Mouse (Mus musculus): ENCODE measurements around the gene Sox15. TPM values are rescaled to one million over a fixed set of nuclear protein-coding genes. Genes with fewer than 3 reads are reported as not detected.

Gene Sox15
- total RNA-seq, 2 experiments from 2014 or later = not detected

DNA sequence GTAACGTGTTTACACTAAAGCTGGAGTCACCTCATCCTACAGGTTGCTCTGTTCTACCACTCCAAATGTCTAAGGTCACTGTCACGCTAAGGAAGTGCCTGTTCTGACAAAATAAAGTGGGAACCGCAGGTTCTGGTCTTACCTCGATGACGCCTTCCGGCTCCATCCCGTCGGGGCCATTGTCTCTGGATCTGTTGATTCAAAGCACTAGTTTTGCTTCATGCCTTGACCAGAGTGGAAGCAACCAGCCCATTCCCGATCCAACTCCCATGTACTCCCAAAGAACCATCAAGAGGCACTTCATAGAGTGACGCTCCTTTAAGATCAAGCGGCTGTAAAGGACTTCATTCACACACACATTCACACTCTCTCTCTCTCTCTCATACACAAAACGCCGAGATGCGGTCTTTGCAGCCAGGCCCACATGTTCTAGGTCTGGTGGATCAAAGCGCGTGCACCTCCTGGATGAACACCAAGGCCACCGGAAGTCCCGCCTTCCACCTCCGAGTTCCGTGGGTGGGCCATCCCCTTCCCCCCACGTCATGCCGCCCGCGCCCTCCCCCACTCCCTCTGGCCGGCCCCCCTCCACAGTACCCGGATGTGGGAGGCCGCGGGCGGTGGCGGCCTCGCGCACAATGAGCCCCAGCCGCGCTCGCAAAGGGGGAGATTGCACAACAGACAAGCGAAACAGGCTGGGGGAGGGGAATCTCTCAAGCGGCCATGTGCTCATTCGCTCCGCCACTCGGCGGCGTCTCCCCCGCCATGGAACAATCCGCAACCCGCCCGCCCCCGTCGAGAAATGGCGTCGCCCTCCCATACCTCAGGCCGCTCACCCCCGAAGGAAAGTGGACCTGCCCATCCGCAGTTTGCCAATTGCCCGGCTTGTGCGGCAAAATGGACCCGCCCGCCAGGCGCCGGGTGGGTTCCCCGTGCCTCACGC lies 15.9 kb downstream of the Sox15 start:
- peak; percentile 72 for ATAC-seq (replicated peaks; ENCODE audit: low FRiP score, poor library complexity, severe bottlenecking)

DNA sequence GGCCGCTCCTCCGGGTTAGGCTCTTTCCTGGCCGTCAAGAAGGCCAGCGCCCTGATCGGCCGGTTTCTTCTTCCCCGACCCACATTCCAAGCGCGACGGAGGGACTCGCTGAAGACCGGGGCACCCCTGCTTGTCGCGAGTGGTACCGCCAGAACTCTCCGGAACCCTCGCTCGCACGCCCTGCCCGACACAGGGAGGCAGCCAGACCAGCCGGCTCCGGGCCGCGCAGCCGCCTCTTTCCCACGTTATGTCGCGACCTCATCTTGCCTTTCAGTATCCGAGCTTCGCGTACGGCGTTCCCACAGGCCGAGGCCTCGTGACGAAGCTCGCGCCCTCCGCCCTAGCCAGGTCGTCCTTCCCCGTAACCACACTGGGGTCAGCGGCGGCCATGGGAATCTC lies 16.6 kb downstream of the Sox15 start:
- ATAC-seq (replicated peaks; ENCODE audit: low FRiP score, poor library complexity, severe bottlenecking) = peak; percentile 7

DNA sequence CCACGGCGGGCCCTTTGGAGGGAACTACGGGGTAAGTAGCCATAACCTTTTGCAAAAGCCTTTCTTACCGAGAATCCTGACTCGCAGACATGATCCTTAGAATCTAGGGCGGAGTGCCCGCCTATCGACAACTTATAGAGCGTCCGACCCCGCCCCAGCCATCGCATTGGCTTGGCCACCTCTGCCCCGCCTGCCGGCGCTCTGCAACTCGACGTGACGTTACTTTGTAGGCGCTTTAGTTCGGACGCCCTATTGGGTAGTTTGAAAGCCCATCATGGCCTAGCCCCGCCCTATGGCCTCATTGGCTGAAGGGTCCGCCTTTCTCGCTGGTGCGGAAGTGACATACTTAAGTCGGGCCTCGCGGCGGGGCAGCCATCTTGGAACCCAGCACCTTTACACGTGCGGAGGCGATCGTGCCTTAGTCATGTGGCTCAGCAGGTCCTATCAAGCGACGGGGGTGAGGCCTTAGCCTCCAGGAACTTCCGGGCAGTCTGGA lies 17.1 kb downstream of the Sox15 start, which contains the start of gene Eif4a1:
TSS of gene Eif4a1 (minus strand) at position 213 of the 496 bp plus-strand sequence.
- ATAC-seq (replicated peaks; ENCODE audit: low FRiP score, poor library complexity, severe bottlenecking) = peak; percentile 90

DNA sequence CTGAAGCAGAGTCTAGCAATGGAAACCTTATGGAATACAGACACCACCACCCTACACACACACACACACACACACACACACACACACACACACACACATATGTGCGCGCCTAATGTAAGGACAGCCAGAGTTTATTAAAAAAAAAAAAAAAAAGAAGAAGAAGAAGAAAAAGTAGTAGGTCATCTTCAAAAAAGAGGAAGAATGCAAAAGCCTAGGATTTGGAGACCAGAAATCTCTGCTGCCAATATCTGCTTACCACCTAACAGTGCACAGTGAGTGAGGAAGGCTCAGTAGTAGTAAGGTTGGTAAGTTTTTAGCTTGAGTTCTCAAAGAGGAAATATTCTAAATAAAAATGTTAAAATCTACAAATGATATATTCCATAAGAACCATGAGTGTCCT lies 24.0 kb downstream of the Sox15 start:
- no peak for ATAC-seq (replicated peaks; ENCODE audit: low FRiP score, poor library complexity, severe bottlenecking)

DNA sequence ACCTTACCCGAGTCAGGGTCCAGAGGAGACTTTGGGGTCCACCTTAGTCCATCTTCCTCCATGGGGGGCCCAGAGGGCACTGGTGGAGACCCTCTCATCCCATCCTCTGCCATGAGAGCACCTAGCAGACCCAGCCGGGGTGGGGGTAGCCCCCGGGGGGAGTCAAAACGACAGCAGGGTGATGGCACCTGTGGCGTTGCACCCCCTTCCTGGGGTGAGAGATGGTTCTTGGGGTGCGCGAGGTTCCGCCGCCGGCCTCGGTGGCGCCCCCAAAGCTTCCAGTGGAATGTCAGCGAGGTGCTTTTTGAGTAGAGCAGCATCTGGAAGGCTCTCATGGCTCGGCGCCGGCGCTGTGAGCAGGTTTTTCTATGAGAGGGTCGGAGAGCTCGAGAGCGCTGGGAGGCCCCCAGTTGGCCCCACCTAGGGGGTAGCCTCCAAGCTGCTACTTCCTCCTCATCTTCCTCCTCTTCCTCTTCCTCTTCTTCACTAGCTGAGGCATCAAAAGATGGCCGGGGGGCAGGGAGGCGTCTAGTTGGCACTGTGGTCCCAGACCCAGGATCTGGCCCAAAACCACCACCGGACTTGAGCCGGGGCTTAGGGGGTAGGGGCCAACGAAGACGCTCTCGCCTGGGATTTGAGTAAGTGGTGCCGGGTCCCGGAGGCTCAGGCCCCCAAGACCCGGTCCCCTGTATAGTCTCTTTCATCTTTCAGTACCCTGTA lies 25.2 kb downstream of the Sox15 start:
- no peak for ATAC-seq (replicated peaks; ENCODE audit: low FRiP score, poor library complexity, severe bottlenecking)

DNA sequence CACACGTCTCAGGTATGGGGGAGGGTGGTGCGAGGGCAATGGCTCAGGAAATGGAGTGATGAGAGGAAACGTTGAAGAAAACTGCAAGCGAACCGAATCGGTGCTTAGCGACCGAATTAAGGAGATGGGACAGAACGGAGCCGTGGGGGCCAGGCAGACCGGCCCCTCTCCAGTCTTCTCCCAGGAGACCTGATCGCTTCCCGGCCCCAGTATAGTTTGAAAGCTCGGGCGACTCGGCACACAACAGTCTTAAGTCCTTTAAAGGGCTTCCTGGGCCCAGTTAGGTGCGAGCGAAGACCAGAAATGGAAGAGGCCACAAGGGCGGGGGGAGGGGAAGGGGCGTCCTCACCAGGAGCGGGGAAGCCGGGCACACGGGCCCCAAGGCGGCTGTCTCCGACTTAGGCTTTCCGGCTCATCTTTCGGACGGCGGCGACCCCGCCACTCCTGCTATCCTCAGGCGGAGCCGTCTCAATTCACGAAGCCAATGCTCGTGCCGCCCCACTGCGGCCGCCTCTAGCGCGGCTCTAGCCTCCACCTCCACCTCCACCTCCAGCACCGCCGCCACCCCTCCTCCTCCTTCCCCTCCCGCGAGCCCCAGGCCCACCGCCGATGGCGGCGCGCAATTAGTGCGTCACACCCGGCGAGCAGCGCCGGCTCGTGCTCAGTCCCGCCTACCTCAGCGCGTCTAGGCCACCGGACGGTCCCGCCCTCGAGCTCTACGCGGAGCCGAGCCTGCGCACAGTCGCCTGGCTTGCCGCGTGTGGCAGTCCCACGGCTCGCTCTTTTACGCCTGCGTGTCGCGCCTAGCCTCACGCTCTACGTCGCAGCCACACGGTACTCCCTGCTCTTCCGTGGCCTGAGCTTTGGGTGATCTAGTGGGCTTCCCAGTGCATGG lies 26.4 kb downstream of the Sox15 start, which contains the start of gene Senp3:
TSS of gene Senp3 (minus strand) at position 771 of the 895 bp plus-strand sequence.
- peak; percentile 89 for ATAC-seq (replicated peaks; ENCODE audit: low FRiP score, poor library complexity, severe bottlenecking)

DNA sequence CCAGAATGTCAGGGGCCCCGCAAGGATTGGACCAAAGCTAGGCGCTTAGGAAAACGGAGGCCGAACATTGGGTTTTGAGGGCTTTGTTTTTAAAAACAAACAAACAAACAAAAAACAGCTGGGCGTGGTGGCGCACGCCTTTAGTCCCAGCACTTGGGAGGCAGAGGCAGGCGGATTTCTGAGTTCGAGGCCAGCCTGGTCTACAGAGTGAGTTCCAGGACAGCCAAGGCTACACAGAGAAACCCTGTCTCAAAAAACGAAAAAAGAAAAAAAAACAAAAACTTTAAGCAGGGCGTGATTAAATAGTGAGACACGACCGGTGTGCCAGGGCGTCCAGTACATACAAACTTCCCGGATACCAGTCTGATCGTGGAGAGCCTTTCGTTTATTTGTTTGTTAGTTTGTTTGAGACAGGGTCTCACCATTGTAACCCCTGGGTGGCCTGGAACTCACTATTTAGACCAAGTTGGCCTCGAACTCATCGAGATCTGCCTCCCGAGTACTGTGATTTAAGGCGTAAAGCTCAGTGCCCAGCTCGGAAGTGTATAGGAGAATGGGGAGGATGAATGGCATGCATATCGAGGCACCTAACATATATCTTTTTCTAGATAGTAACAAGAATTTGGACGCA lies 27.2 kb downstream of the Sox15 start:
- 0 out of 2 replicates have a peak, but pooled peaks have one; percentile 3 for ATAC-seq (replicated peaks; ENCODE audit: low FRiP score, poor library complexity, severe bottlenecking)

DNA sequence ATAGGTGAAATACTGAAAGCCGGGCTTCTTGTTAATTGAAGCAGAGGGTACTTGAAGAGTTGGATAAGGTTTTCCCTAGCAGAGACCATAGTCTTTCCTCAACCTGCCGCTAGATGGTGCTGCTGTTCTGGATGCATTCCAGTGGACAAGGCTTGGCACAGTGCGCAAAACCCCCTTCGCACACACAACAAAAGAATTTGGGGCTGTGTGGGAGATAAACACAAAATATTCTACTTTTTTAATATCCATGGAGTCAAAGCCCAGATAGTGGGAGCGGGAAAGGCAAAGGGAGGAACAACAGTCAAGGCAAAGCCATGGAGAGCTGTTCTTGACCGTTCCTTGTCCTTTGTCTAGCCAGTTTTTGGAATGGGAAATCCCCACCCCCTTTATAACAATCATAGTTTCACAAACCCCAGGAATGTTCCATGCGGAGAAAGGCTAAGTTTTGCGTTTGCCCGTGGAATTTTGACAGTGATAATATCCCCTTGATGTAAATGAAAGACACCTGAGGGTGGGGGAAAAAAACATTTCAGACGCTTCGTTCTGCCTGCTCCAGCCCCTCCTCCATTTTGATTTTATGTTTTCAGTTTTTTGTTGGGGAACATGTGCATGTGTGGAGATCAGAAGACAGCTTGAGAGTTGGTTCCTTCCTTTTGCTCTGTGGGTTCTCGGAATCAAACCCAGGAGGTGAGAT lies 27.9 kb downstream of the Sox15 start:
- ATAC-seq (replicated peaks; ENCODE audit: low FRiP score, poor library complexity, severe bottlenecking) = peak; percentile 74

DNA sequence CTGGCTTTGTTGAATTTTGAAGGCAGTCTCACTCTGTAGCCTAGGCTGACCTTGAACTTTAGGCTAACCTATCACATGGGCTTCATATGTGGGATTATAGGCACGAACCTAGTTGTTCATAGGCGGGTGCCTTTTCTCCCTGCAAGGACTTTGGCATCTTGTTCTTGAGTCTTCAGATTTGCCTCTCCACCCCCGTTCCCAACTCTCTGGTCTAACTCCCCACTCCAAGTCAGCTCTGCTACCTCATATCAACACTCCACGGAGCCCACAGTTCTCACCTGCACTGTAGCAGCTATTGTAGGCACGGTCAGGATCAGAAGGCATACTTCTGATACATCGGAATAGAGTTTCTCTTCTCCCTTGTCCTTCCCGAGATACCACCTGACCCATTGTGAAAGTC lies 28.5 kb downstream of the Sox15 start:
- no peak for ATAC-seq (replicated peaks; ENCODE audit: low FRiP score, poor library complexity, severe bottlenecking)

DNA sequence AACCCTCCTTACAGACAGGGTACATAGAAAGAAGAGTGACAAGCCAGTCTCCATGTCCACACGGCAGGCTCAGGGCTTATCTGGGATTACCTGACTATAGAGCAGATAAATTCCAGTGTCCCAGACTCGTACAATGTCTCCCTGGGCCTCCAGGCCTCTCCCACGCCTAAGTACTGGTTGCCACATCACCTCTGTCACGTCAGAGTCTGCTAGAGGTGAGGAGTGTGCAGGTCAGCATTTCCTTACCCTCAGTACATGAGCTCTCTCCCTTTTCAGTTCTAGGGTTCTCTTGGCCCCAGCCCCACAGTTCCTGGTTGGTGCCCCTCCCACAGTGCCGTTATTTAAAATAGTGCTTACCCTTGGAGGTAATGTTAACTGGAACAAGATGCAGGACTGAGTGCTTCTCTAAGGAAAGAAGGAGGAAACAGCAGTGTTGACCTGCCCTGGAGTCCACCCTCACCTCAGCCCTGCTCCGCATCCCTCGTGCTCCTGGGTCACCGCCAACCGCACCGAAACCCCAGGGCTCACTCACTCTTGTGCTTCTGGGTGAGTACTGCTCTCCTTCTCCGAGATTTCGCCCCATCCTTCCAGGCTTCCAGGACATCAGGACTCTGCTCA lies 29.1 kb downstream of the Sox15 start:
- ATAC-seq (replicated peaks; ENCODE audit: low FRiP score, poor library complexity, severe bottlenecking) = no peak

DNA sequence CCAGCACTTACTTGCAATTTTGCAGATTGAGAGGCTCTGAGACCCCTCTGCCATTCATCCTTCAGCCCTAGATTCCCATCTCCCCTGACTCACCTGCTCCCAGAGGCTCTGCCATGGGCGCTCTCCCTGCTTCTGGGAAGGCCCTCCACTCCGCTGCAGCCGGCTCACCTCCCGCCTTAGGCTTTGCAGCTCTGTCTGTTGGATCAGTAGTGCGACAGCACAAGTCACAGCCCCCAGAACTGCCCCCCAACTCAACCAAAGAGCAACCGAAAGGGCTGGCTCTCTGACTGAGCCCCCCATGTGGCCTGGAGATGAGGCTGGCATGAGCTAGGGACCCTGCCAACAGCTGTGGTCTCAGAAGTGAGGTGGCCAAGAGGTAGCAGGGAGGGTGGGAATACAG lies 29.8 kb downstream of the Sox15 start:
- ATAC-seq (replicated peaks; ENCODE audit: low FRiP score, poor library complexity, severe bottlenecking) = no peak

DNA sequence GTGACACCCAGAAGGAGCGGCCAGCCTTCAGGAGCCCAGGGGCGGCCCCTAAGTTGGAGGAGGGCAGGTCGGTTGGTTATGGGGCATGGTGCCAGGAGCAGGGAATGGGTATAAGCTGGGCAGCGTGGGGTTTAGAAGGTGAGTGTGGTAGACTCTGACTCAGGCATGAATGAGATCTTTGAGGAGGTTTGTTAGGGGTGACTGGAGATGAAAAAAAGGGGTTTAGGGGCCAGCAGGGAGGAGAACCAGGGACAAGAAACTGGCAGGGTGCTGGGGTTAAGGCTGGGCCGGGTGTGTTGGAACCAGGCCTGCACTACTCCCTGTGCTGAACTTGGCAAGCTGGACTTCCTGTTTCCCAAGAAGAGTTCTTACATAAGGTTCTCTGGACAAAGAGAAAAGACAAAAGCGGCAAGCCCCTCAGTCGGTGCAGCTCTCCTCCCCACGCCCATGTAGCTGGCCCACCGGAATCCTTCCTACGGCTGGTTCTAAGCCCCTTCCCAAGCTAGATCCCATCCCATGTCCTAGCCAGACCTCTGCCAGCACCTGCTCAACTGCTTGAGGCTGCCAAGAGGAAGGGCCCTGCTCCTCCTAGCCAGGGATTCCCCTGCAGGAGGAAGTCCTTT lies 30.5 kb downstream of the Sox15 start, which contains the start of gene Tnfsf13:
TSS of gene Tnfsf13 (minus strand) at position 259 of the 623 bp plus-strand sequence.
- ATAC-seq (replicated peaks; ENCODE audit: low FRiP score, poor library complexity, severe bottlenecking) = no peak

DNA sequence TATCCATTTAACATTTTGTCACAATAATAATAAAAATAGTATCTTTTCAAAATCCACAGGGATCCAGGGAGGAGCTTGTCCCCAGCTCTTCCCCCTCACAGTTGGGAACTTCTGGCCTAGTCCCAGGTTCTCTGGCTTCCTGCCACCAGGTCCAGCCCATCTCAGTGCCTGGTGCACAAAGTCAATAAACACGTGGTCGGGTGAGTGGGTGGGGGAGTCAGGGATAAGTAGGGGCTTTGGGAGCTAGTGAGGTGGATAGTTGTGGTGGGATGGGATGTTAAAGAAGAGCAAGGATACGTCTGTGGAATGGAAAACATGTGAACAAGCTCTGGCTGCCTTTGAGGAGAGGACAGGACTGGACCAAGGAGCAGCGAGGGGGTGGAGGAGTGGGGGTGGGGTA lies 31.3 kb downstream of the Sox15 start:
- no peak for ATAC-seq (replicated peaks; ENCODE audit: low FRiP score, poor library complexity, severe bottlenecking)

DNA sequence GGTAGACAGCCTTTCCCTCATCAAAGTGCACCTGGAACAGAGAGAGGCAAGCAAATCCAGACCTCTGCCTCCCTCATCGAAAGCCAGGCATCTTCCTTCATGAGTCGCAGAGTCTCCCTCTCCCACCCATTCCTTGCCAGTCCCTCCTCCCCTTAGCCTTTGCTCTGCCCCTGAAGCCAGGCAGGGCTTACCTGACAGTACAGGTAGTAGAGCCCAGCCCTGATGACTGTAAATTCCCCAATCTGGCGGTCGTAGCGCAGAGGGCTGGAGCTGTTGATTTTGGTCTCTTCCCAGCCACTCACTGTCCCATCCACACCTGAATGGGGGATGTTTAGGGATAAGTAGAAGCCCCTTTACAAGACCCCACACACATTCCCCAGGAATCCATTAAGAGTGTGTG lies 31.9 kb downstream of the Sox15 start:
- no peak for ATAC-seq (replicated peaks; ENCODE audit: low FRiP score, poor library complexity, severe bottlenecking)

DNA sequence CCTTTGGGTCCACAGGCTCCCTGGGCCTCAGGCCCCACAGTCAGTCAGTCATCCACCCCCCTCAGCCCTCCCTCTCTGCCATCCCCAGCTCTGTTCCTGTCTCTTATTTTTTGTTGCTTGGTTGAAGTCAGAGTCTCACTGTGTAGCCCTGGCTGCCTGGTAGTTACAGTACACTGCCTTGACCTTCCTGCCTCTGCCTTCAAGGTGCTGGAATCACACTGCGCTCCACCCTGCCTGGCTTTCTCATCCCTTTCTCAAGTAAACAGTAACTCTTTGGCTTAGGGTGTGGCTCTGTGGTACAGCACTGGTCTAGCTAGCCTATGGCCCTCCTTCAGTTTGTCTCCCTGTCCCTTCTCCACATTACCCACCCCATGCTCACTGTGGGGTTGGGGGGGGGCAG lies 34.8 kb downstream of the Sox15 start:
- ATAC-seq (replicated peaks; ENCODE audit: low FRiP score, poor library complexity, severe bottlenecking) = no peak

DNA sequence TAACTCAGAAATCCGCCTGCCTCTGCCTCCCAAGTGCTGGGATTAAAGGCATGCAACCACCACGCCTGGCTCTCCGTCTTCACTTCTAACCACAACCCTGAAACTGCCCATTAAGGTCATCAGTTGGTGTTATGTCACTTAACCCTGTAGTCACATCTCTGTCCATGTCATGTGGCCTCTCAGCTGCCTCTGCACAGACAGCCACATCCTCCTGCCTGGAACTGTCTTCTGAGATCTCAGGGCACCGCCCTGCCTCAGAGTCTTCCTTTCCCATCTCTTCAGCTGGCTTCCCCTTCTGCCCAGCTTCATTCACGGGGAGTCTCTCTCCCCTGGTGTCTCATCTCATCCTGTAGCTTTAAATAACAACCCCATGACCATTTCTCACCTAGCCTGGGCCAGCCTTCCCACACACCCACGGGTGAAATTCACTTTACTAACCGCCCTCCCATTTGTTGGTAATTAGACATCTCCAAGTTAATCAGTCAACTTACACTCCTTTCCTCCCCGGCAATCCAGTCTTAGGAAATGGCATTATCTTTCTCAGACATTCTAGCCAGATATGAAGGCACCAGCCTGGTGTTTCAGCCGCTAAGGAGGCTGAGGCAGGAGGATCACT lies 37.2 kb downstream of the Sox15 start:
- no peak for ATAC-seq (replicated peaks; ENCODE audit: low FRiP score, poor library complexity, severe bottlenecking)

DNA sequence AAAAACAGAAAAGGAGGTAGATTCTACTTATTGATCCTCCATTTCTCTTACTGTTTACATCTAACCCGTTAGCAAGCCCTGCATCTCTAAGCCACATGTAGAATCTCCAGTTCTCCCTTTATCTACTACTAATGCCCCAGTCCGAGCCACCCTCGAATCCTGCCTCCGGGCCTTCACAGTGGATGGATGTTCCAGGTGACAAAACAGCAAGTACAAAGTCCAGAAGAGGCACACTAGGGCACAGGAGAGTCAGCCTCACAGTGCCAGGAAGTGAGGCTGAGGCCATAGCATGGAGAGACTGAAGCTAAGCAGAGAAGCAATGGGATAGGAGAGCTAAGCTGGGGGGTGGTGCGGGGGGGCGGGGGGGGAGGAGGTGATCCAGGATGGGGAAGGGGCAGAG lies 37.7 kb downstream of the Sox15 start:
- ATAC-seq (replicated peaks; ENCODE audit: low FRiP score, poor library complexity, severe bottlenecking) = no peak

Measured in erythroblast, adult 5-6 weeks (primary cell).